Mouse (Mus musculus) embryonic fibroblast, embryonic 13.5 days (primary cell): Measurements from ENCODE around the gene Cdc34b. TPM values are rescaled to one million over a fixed set of nuclear protein-coding genes. Genes with fewer than 3 reads are reported as not detected.
A peak's percentile ranks its signal among the peaks of the same experiment; 100 is the strongest.

ENCODE experiments used
- H3K27ac ChIP-seq: 2 replicates; pipeline ENCODE4 v1.5.1; 2012; ENCODE audit warnings: low read length, control low read depth, inconsistent platforms; ENCODE audit not compliant: insufficient read depth
- H3K4me1 ChIP-seq: 2 replicates; pipeline ENCODE4 v1.6.1; 2011; ENCODE audit warnings: low read length; ENCODE audit not compliant: control insufficient read depth, insufficient read depth
- H3K4me3 ChIP-seq: 2 replicates; pipeline ENCODE4 v1.5.1; 2011; ENCODE audit warnings: mild to moderate bottlenecking, control low read depth, low read length; ENCODE audit not compliant: insufficient read depth
- CTCF ChIP-seq: IDR thresholded peaks from 2 replicates; pipeline ENCODE4 v1.5.1; 2011; ENCODE audit warnings: mild to moderate bottlenecking, control low read depth, low read length, moderate library complexity, borderline replicate concordance; ENCODE audit not compliant: insufficient read depth
- POLR2A ChIP-seq: IDR thresholded peaks from 2 replicates; pipeline ENCODE4 v1.6.1; 2011; ENCODE audit warnings: low read depth, mild to moderate bottlenecking, control low read depth, low read length, moderate library complexity
- polyA plus RNA-seq: library from polyadenylated mRNA; stranded (reverse); fragments of >200 nt; gene quantifications from 2 replicates; pipeline ENCODE4 v1.2.4, GENCODE M21; 2011; ENCODE audit warnings: low read depth; ENCODE audit not compliant: missing spikeins, insufficient read length

Gene Cdc34b
- polyA plus RNA-seq, 1 experiment = not detected

DNA sequence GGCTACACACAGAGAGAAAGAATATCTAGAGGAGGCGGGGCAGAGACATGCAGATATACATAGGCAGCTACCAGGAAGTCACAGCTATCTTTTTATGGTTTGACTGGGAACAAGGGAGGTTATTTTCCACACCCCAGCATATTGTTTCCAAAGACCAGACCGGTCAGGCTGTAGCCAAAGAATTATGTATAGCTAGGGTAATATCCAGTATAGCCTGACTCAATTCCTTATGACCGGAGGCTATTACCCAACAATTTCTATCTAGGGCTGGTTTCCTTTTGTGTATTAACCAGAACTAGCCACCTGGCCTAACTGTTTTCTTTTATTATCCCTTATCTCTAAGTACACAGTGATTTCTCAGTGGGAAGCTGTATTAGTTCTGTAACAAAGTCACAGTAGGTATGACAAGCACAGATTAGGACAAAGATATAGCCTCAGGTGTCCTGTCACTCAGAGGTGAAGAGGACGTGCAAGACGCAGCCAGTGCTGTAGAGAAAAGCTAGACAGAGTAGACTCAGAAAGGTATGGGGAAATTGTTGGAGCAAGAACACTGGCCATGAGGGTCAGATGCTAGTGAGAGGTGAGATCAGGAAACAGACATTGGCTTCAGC, 33.4 kb downstream of the Cdc34b start:
- no peak for TF ChIP-seq POLR2A
- TF ChIP-seq CTCF = no peak
- H3K4me1 ChIP-seq = no peaks in the 10 kb centered on the region
- no peak overlapping the region for H3K27ac ChIP-seq
- H3K4me3 ChIP-seq = no peak overlapping the region

DNA sequence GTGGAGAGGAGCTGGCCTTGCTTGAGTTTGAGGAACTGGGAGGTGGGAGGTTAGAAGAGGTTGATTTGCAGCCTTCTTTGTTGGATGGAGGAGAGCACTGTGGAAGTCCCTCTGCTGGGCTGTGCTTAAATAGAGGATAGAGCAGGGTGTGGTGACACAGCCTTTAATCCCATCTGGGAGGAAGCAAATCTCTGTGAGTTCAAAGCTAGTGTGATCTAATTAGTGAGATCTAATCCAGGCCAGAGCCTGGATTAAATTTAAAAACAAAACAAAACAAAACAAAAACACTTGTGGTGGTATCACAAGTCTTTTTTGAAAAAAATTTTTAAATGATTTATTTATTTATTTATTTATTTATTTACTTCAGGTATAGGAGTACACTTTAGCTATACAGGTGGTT, 41.0 kb downstream of the Cdc34b start, which contains the start of gene Tmem92:
Gene Tmem92 (minus strand): TSS at position 101 of the 400 bp plus-strand sequence.
- Histone ChIP-seq H3K4me1 (no peaks in the 10 kb centered on the region), H3K4me3 (no peak within 1 kb of the TSS), H3K27ac (no peak within 1 kb of the TSS)
- no peak for TF ChIP-seq CTCF

DNA sequence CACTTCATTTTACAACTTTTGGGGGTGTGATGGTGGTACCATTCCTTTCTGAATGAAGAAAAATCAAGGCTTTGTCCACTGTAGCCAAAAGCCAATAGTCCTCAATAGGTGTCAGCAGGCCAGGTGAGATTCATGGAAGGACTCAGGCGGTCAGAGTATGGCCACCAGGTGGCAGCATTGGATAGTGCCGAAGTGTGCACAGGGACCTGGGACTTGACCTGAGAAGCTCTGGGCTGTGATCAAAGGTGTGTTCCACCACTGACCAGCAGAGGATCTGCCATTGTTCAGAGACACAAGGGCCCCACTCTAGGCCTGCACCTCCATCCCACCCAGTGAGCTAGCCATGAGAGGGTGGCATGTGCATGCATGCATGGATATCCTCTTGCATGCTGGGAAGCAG, 43.7 kb downstream of the Cdc34b start:
- no peak overlapping the region for H3K4me3 ChIP-seq
- H3K27ac ChIP-seq = no peak overlapping the region
- TF ChIP-seq POLR2A (no peak), CTCF (peak; percentile 62)
- no peaks in the 10 kb centered on the region for H3K4me1 ChIP-seq

DNA sequence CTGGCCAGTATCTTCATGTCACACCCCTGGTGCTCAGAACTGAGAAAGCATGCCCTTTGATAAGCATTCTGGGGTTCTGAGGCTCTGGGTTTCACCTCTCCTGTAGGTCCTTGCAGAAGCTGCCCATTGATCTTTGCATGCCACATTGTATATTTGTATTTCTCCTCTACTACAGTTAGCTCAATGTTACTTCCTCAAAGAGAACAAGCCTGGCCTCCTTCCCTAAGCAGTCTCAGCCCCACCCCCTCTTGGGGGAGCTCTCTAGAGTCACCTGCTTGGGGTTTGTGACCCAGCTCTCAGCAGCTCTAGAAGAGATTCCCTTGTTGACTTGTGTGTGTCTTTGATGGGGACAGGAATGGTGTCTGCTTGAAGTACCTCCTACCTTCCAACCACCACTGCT, 50.1 kb downstream of the Cdc34b start:
- Histone ChIP-seq H3K4me1 (no peaks in the 10 kb centered on the region), H3K4me3 (no peak overlapping the region), H3K27ac (no peak overlapping the region)
- no peak for TF ChIP-seq CTCF
- no peak for TF ChIP-seq POLR2A

Other genes starting within 250 kb of the Cdc34b start
- 0.53 and 1.4 TPM in 2 replicates for gene Epn3, start 241.8 kb upstream of the Cdc34b start, polyA plus RNA-seq
- 1.6 and 2.0 TPM in 2 replicates for gene Mycbpap, start 220.0 kb upstream of the Cdc34b start, polyA plus RNA-seq
- gene Rsad1, start 192.5 kb upstream of the Cdc34b start, polyA plus RNA-seq = 4.1 and 5.5 TPM in 2 replicates
- not detected in 2 replicates for gene Chad, start 176.7 kb upstream of the Cdc34b start, polyA plus RNA-seq
- gene Acsf2, start 139.9 kb upstream of the Cdc34b start, polyA plus RNA-seq = 13.8 and 19.4 TPM in 2 replicates
- 227 and 243 TPM in 2 replicates for gene Lrrc59, start 112.0 kb upstream of the Cdc34b start, polyA plus RNA-seq
- gene Mrpl27, start 88.0 kb upstream of the Cdc34b start, polyA plus RNA-seq = 49.9 and 52.0 TPM in 2 replicates
- 8.1 and 8.9 TPM in 2 replicates for gene Eme1, start 87.8 kb upstream of the Cdc34b start, polyA plus RNA-seq
- gene Xylt2, start 64.3 kb upstream of the Cdc34b start, polyA plus RNA-seq = 12.9 and 16.4 TPM in 2 replicates
- not detected in 2 replicates for gene Gm11541, start 37.3 kb upstream of the Cdc34b start, polyA plus RNA-seq
- gene Tmem92, start 40.9 kb downstream of the Cdc34b start, polyA plus RNA-seq = not detected in 2 replicates
- gene Col1a1, start 194.4 kb downstream of the Cdc34b start, polyA plus RNA-seq = 6,098 and 7,850 TPM in 2 replicates
- gene Hils1, start 225.8 kb downstream of the Cdc34b start, polyA plus RNA-seq = not detected in 2 replicates
- gene Sgca, start 234.5 kb downstream of the Cdc34b start, polyA plus RNA-seq = not detected in 2 replicates
- gene Ppp1r9b, start 249.3 kb downstream of the Cdc34b start, polyA plus RNA-seq = 44.3 and 61.7 TPM in 2 replicates